Mouse (Mus musculus) left cerebral cortex, postnatal 36 days (tissue): ENCODE measurements around the gene Pbxip1. TPM values are rescaled to one million over a fixed set of nuclear protein-coding genes. Genes with fewer than 3 reads are reported as not detected.
"Not testable (repeated sequence)": the region's sequence is repeated elsewhere in the genome, so short reads cannot be mapped to it uniquely, and the experiment has no call there.

Experiments used
- DNase-seq, 2 experiments: peaks; one replicate each; pipeline ENCODE4 v3.0.0; 2021 to 2022; ENCODE audit warnings: low spot score in 2 of 2, mixed read lengths in 1 of 2
- intact Hi-C: fragments of 180-260 bp; cut with DNase I; formaldehyde crosslinking; loops from one replicate; pipeline ENCODE4 v1.15.1; 2025
- total RNA-seq, 2 experiments: library from RNA; stranded (reverse); gene quantifications; 2 replicates each; pipeline ENCODE4 v1.2.3; 2021

The Pbxip1 gene
- total RNA-seq, 2 experiments from 2014 or later: 35.2 to 40.6 TPM

DNA sequence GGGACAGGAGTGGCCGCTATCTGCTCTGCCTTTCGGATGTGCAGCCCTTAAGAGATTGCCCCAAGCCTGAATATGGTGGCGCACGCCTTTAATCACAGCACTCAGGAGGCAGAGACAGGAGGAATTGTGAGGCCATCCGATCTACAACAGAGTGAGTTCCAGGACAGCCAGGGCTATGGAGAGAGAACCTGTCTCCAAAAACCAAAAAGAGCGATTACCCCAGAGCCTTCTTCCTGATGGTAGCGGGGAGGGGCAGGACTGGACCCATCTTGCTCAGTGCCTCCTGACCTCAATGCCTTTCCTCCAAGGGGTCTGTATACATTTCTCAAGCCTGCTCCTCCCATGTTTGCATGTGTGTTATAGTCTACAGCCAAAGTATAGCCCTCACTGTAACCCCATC lies 7.5 kb upstream of the Pbxip1 start:
- DNase-seq, intact Hi-C loops: not testable (repeated sequence)

GRCm38 (mm10) chr3:89430171-89431159 lies 6.0 kb upstream of the Pbxip1 start, which contains the start of gene Pygo2:
Pygo2 (plus strand) TSS chr3:89430214.
- intact Hi-C loops: no loop called here
- DNase-seq: peak; percentile 96 to 97

GRCm38 (mm10) chr3:89432606-89433005 lies 3.9 kb upstream of the Pbxip1 start:
- intact Hi-C loops: no loop called here

DNA sequence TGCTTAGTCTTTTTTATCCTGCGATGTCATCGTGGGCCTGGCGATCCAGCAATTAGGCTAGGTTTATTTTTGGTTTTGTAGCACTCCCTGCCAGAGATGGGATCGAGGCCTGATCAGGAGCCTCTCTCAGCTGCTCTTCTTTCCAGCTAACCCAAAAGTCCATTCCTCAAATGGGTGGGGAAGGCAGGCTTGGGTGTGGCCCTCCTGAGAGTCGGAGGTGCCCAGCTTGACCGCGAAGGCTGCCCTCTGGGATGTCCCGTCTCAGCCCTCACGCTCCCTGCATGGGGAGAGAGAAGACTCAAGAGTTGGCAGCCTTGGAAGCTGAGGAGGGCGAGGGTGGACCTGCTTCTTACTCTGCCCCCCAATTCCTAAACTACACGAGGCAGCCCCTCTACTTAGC lies 2.0 kb upstream of the Pbxip1 start:
- intact Hi-C loops: no loop called here
- no peak for DNase-seq

More at GRCm38 (mm10) chr3:89432606-89433005, 3.9 kb upstream of the Pbxip1 start:
- DNase-seq: no peak

DNA sequence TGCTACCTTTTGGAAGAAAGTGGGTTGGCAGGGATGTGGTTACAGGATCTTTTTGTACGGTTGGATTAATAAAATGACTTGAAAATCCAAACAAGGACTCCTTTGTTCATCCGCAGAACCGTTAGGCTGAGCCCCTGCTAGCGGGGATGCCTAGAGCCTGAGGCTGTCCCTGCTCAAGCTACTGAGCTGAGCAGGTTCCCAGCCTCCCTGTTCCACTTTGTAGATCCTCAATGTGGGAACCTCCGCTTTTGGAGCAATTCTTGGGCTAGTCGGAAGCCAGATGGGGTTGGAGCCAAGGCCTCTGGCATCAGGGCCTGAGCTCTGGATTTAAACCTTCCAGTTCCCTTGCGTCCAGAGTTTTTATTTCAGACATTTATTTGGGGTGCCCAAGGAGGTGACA lies 1.5 kb upstream of the Pbxip1 start:
- intact Hi-C loops: no loop called here
- no peak for DNase-seq

- intact Hi-C loops: no loop called here
- no peak for DNase-seq
These were observed 763 bp downstream of the Pbxip1 start for GRCm38 (mm10) chr3:89437269-89437668.

GRCm38 (mm10) chr3:89440691-89441090 lies 4.2 kb downstream of the Pbxip1 start:
- no peak for DNase-seq
- intact Hi-C loops: no loop called here

GRCm38 (mm10) chr3:89448720-89449537 lies 12.4 kb downstream of the Pbxip1 start:
- DNase-seq: no peak
- intact Hi-C loops: loop anchor here (5.0 kb wide), 1 partner anchor 38 kb away; no protein-coding TSS in a partner anchor

DNA sequence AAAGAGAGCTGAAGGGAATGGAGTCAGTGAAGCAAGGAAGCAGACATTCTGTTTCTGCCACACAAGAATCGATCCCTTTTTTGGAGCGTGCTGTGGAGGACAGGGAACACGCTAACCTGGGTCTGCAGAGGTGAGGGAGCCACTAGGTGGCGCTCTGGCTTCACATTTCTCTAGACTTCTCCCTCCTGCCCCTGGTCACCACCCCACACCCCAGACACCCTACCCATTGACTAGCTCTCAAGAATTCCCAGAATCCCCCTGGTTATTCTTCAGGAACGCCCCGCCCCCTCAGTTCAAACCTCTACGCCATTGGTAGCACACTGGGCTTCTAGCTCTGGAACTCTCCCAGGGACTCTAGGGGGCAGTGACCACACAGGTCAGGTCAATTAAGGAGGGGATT lies 13.0 kb downstream of the Pbxip1 start:
- DNase-seq: peak; percentile 52 to 64
- intact Hi-C loops: loop anchor here (5.0 kb wide), 1 partner anchor 38 kb away; no protein-coding TSS in a partner anchor

DNA sequence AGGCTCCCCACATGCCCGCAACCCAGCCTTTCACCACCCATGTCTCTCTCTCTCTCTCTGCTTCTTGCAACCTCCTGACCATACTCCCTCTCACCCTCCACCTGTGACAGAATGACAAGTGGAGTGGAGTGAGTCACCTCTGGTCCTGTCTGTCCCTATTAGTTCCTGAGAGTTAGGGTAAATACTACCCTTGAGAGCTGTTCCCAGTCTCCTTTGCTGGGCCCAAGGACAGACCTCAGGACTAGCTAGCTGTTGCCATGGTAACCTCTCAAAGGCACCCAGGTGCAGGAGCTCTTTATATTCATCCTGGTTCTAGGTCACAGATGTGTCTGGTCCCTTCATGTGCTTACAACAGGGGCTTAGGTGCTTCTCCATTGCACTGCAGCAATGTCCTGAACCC lies 15.4 kb downstream of the Pbxip1 start:
- no peak for DNase-seq

GRCm38 (mm10) chr3:89454401-89455177 lies 18.1 kb downstream of the Pbxip1 start, which contains the start of gene Pmvk:
Pmvk (plus strand) TSS chr3:89454541.
- no peak for DNase-seq
- intact Hi-C loops: loop anchor here (5.0 kb wide), 2 partner anchors 318 to 403 kb away; partner anchors contain the start of gene Ube2q1

More for the DNA sequence above, 15.4 kb downstream of the Pbxip1 start:
- intact Hi-C loops: no loop called here

DNA sequence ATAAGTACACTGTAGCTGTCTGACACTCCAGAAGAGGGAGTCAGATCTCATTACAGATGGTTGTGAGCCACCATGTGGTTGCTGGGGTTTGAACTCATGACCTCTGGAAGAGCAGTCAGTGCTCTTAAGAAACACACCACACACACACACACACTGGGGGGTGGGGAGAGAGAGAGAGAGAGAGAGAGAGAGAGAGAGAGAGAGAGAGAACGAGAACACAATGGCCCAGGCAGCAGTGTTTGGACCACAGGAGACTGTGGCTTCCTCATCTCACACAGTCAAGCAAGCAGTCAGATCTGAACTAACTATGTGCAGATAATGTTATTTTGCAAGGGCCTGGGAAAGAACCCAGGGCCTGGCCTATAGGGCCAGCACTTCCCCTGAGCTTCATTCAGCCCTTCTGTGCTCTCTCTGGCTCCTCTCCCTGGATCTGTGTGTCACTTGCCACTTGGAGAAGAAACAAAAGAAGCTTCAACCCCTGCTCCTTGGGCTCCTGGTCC lies 19.3 kb downstream of the Pbxip1 start:
- DNase-seq: no peak
- intact Hi-C loops: loop anchor here (2.0 to 5.0 kb wide), 3 partner anchors 233 to 401 kb away; partner anchors contain the start of gene Ube2q1

- intact Hi-C loops: loop anchor here (2.0 to 5.0 kb wide), 3 partner anchors 232 to 400 kb away; partner anchors contain the start of gene Ube2q1
These were observed 20.5 kb downstream of the Pbxip1 start for GRCm38 (mm10) chr3:89456726-89457665.

DNA sequence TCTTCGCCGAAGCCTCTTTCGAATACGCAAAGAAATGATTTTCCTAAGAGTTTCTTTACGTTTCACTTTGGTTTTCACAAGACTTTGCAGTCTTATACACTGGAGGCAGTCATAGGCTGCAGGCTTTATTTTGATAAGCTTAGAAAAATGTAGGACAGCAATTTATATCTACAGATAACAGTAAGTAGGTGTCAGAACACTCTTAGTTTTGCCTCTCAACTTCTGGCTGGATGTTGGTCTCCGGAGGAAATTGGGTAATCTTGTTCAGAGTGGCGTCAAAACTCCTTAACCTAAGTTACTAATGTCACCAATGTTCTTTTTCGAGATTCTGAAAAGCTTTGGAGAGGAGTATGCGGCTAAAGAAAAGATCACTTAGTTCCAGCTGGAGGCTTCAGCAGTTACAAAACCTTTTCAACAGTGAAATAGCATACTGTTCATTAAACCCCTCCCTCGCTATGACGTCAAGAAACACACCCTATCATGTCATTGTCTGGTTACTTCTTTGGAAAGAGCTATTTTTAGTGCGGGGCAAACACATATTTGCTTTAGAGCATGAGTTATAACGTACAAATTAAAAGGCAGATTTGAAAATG lies 22.0 kb downstream of the Pbxip1 start:
- DNase-seq: no peak
- intact Hi-C loops: loop anchor here (5.0 kb wide), 2 partner anchors 314 to 399 kb away; partner anchors contain the start of gene Ube2q1

More at GRCm38 (mm10) chr3:89456726-89457665, 20.5 kb downstream of the Pbxip1 start:
- peak in 1 of 2 experiments; percentile 55 for DNase-seq

- intact Hi-C loops: loop anchor here (5.0 kb wide), 2 partner anchors 313 to 398 kb away; partner anchors contain the start of gene Ube2q1
- DNase-seq: peak; percentile 86 to 87
These were observed 22.7 kb downstream of the Pbxip1 start for GRCm38 (mm10) chr3:89458965-89459807.

DNA sequence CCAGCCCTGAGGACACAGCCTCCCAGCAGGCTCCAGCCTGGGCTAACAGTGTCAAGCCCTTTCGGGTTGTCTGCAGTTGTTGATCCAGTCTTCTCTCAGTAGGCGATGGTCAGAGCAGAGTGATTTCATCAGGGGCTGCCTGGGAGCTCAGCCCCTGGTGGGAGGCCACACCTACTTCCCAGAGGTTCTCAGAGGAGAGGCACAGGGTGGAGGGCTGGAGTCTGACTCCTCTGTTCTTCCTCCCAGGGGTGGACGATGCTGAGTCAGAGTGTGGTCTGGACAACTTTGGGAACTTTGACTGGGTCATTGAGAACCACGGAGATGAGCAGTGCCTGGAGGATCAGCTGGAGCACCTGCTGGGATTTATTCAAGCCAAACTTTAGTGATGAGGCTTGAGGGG lies 31.8 kb downstream of the Pbxip1 start:
- intact Hi-C loops: no loop called here
- no peak for DNase-seq
